Mouse (Mus musculus) thymus, adult 2 months (tissue): ENCODE results near the gene Camkk1. TPM values are rescaled to one million over a fixed set of nuclear protein-coding genes. Genes with fewer than 3 reads are reported as not detected.
A peak's percentile ranks its signal among the peaks of the same experiment; 100 is the strongest.

ENCODE experiments used
- DNase-seq: peaks from one replicate; pipeline ENCODE4 v3.0.0; 2021
- H3K27ac ChIP-seq: fragments of 200-500 bp; 2 replicates; pipeline ENCODE4 v1.5.1; 2012; ENCODE audit warnings: low read length, control low read depth; ENCODE audit not compliant: control insufficient read depth, insufficient read depth
- H3K27me3 ChIP-seq: fragments of 200-500 bp; 2 replicates; pipeline ENCODE4 v1.6.1; 2012; ENCODE audit warnings: mild to moderate bottlenecking, low read length, moderate library complexity, mixed read lengths; ENCODE audit not compliant: control insufficient read depth, insufficient read depth
- H3K36me3 ChIP-seq: fragments of 200-500 bp; 2 replicates; pipeline ENCODE4 v1.6.1; 2012; ENCODE audit warnings: mild to moderate bottlenecking, low read length, moderate library complexity; ENCODE audit not compliant: control insufficient read depth, insufficient read depth
- H3K4me1 ChIP-seq: fragments of 200-500 bp; replicated peaks from 2 replicates; pipeline ENCODE4 v1.6.1; 2012; ENCODE audit warnings: low read length; ENCODE audit not compliant: control insufficient read depth, insufficient read depth
- H3K4me3 ChIP-seq: fragments of 200-500 bp; 2 replicates; pipeline ENCODE4 v1.5.1; 2012; ENCODE audit warnings: mild to moderate bottlenecking, low read length, control low read depth, moderate library complexity; ENCODE audit not compliant: control insufficient read depth, insufficient read depth
- CTCF ChIP-seq: fragments of 200-500 bp; IDR thresholded peaks from 2 replicates; pipeline ENCODE4 v1.5.1; 2012; ENCODE audit warnings: mild to moderate bottlenecking, control low read depth, low read length, moderate library complexity, borderline replicate concordance; ENCODE audit not compliant: control insufficient read depth, poor library complexity, insufficient read depth; ENCODE audit errors: extremely low read depth
- POLR2A ChIP-seq: fragments of 200-500 bp; IDR thresholded peaks from 2 replicates; pipeline ENCODE4 v1.6.1; 2012; ENCODE audit warnings: mild to moderate bottlenecking, low read length, control low read depth, moderate library complexity; ENCODE audit not compliant: control insufficient read depth, poor library complexity, insufficient read depth; ENCODE audit errors: extremely low read depth
- WGBS: fragments of 180-500 bp; shearing (Covaris S2); methylation state at CpG from one replicate; pipeline ENCODE4 v1.1.7; 2018; 5-methylcytosine and 5-hydroxymethylcytosine counted together
- polyA plus RNA-seq: library from polyadenylated mRNA; depleted of rRNA; stranded (reverse); fragments of >200 nt; gene quantifications from 2 replicates; pipeline ENCODE4 v1.2.3, GENCODE M21; 2012

The Camkk1 gene
- polyA plus RNA-seq, 1 experiment = 40.0 TPM

DNA sequence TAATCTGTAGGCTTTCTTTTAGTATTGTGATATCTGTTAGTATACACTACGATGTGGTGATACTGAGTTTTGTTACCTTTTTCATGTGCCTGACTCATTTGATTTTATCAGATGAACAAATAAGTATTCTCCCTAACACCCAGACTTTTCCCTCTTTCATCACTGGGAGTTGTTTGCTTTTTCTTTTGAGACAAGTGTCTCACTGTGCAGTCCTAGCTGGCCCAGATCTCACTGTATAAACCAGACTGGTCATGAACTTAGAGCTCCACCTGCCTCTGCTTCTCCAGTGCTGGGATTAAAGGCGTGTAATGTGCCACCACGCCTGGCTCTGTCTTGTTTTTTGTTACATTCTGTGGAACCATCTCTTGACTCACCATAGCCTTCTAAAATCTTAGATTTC, 40.8 kb downstream of the Camkk1 start:
- Histone ChIP-seq H3K4me1 (no peaks in the 10 kb centered on the region), H3K36me3 (peaks cover 61% of the 10 kb centered on the region), H3K4me3 (no peak overlapping the region), H3K27ac (no peak overlapping the region), H3K27me3 (no peaks in the 10 kb centered on the region)
- WGBS = 98% methylated on average over 3 of the region's 3 CpGs
- TF ChIP-seq CTCF (no peak), POLR2A (no peak)
- DNase-seq = no peak

DNA sequence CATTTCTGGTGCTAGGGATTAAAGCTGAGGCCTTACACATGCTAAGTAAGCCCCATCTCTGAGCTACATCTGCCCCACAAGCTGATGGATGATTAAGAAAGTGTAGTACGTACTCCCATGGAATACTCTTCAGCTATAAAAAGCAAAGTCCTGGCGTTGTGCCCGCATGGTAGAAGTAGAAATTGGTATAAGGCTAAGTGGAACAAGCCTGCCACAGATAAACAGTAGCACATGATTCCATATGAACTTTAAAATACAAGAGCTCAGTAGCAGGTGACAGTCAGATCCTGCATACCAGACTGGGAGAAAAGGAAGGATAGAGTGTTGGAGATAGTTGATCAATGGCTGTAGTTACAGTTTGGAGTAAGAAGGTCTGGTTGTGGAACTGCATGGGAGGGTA, 42.6 kb downstream of the Camkk1 start:
- TF ChIP-seq POLR2A (no peak), CTCF (no peak)
- WGBS = 98% methylated on average over 3 of the region's 3 CpGs
- H3K27me3 ChIP-seq = no peaks in the 10 kb centered on the region
- H3K4me1 ChIP-seq = no peaks in the 10 kb centered on the region
- no peak for DNase-seq
- no peak overlapping the region for H3K4me3 ChIP-seq
- H3K36me3 ChIP-seq = peaks cover 50% of the 10 kb centered on the region
- no peak overlapping the region for H3K27ac ChIP-seq

DNA sequence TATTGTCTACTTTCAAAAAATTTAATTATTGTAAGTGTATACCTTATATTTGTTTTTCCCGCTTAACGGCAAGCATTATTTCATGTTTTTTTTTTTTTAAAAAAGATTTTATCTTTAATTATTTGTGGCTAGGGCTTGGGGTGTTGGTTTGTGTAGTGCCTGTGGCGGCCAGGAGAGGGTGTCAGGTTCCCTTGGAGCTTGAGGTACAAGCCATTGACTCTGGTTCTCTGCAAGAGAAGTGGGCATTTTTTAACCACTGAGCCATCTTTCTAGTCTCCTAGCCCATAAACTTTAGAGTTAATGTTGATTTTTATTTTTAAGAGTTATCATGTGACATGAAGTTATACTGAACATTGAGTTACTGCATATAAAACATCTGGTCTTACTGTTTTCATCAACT, 53.0 kb downstream of the Camkk1 start:
- Histone ChIP-seq H3K4me3 (no peak overlapping the region), H3K36me3 (peaks cover 94% of the 10 kb centered on the region), H3K4me1 (no peaks in the 10 kb centered on the region), H3K27ac (no peak overlapping the region), H3K27me3 (no peaks in the 10 kb centered on the region)
- 79% methylated on average over 3 of the region's 3 CpGs for WGBS
- peak; percentile 51 for DNase-seq
- TF ChIP-seq POLR2A (no peak), CTCF (no peak)

DNA sequence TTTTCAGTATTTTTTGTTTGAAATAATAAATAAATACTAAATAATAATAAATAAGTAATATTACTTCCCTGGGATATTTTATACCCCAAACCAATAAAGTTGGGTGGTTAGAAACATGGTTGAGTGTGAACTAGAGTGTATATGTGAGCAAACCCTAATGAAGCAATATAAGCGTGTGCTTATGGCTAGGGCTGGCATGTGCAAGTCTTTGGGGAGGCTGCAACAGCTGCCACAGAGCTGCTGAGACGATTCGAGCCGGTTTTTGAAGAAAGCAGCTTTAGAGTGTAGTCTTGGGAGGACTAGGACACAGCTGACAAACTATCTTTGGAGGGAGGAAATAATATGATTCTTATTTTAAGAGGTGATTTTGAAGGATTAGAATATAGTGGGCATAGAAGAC, 57.5 kb downstream of the Camkk1 start:
- Histone ChIP-seq H3K36me3 (peaks cover 87% of the 10 kb centered on the region), H3K4me1 (no peaks in the 10 kb centered on the region), H3K27me3 (no peaks in the 10 kb centered on the region), H3K27ac (no peak overlapping the region), H3K4me3 (no peak overlapping the region)
- DNase-seq = no peak
- TF ChIP-seq CTCF (no peak), POLR2A (no peak)
- 96% methylated on average over 4 of the region's 4 CpGs for WGBS

DNA sequence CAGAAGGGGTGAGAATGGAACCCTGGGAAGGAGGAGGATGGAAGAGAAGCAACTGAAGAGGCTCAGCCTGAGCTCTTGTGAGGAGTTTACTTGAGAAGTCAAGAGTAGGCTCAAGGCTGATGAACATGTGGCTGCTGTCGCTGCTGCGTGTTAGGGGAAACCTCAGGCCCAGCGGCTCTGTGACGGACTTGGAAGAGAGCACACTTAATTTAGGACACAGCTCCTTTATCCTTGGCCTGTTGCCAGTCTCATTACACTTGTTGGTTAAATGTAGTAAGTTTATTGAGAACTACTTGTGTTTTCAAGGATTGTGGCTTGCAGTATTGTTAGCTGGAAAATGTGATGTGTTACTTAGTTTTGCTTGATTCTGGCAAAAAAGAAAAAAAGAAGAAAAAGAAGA, 57.9 kb downstream of the Camkk1 start:
- H3K4me3 ChIP-seq = no peak overlapping the region
- DNase-seq = no peak
- H3K27me3 ChIP-seq = no peaks in the 10 kb centered on the region
- no peaks in the 10 kb centered on the region for H3K4me1 ChIP-seq
- no peak overlapping the region for H3K27ac ChIP-seq
- 91% methylated on average over 4 of the region's 4 CpGs for WGBS
- TF ChIP-seq CTCF (no peak), POLR2A (no peak)
- peaks cover 84% of the 10 kb centered on the region for H3K36me3 ChIP-seq

DNA sequence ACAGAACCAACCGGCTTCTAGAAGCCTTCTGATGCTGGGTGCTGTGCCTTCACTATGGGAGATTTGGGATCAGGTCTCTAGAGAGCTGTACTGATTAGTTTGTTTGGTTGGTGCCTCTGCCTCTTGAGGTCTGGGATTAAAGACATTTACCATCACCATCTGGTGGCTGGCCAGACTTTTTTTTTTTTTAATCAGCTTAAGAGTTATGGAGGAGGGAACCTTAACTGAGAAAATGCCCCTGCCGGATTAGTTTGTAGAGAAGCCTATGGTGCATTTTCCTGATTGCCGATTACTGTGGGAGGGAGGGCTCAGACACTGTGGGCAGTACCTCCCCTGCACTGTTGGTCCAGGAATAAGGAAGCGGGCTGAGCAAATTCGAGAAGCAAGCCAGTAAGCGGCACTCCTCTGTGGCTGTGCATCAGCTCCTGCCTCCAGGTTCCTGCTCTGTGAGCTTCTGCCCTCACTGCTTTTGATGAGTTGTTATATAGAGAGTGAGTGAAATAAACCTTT, 58.5 kb downstream of the Camkk1 start:
- WGBS = 93% methylated on average over 6 of the region's 6 CpGs
- H3K4me3 ChIP-seq = no peak overlapping the region
- no peak for DNase-seq
- no peak overlapping the region for H3K27ac ChIP-seq
- TF ChIP-seq CTCF (no peak), POLR2A (no peak)
- peaks cover 83% of the 10 kb centered on the region for H3K36me3 ChIP-seq
- no peaks in the 10 kb centered on the region for H3K4me1 ChIP-seq
- no peaks in the 10 kb centered on the region for H3K27me3 ChIP-seq

DNA sequence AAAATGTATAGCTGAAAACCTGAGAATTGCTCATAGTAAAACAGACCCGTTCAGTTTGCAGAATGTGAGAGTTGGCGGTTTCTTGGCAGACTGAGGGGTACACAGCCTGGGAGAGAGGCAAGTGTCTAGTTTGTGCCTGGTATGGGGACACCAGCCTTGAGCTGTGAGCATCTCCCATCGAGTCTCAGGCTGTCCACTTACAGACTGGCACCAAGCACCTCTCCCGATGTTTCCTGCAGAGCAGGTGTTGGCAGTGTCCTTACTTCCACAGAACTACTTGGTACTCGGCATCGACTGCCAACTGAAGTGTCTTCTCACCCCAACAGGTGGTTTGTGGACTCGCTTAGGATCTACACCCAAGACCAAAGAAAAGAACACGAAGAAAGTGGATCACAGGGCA, 59.8 kb downstream of the Camkk1 start:
- Histone ChIP-seq H3K36me3 (peaks cover 69% of the 10 kb centered on the region), H3K27me3 (no peaks in the 10 kb centered on the region), H3K4me3 (no peak overlapping the region), H3K27ac (no peak overlapping the region), H3K4me1 (no peaks in the 10 kb centered on the region)
- no peak for TF ChIP-seq CTCF
- TF ChIP-seq POLR2A = no peak
- 93% methylated on average over 8 of the region's 8 CpGs for WGBS
- DNase-seq = no peak
